Mouse (Mus musculus) granulocyte monocyte progenitor cell, adult 5-6 weeks (primary cell): ENCODE data around the gene Gulp1. TPM values are rescaled to one million over a fixed set of nuclear protein-coding genes. Genes with fewer than 3 reads are reported as not detected.
A peak's percentile ranks its signal among the peaks of the same experiment; 100 is the strongest.

ENCODE experiments used
- ATAC-seq: replicated peaks from 2 replicates; pipeline ENCODE4 v1.8.0; 2016; ENCODE audit warnings: mild to moderate bottlenecking, moderate TSS enrichment, inconsistent platforms; ENCODE audit not compliant: poor library complexity, severe bottlenecking
- total RNA-seq, 2 experiments: library from RNA; stranded (forward) in 1 of 2; stranded (reverse) in 1 of 2; fragments of 200-712, 200-1000 nt in 1 of 2; fragments of >200 nt in 1 of 2; fragmentation: Nextera tagmentation in 1 of 2; gene quantifications; 2 replicates each; pipeline ENCODE4 v1.2.3; 2014 to 2017

The Gulp1 gene
- 0.32 and 3.2 TPM in 2 replicates for total RNA-seq (2014; fragmentation: Nextera tagmentation)
- 0.56 TPM in 1 of 2 replicates, not detected in the other for total RNA-seq (2017)

- peak; percentile 75 for ATAC-seq
These were observed at the start of gene Gulp1 for GRCm38 (mm10) chr1:44551461-44552370. Gene Gulp1, plus strand, starts transcription at chr1:44551511.

GRCm38 (mm10) chr1:44550261-44550660 lies 1.1 kb upstream of the Gulp1 start:
- ATAC-seq, result no peak

GRCm38 (mm10) chr1:44552371-44552841 lies 1.1 kb downstream of the Gulp1 start:
- ATAC-seq, result peak; percentile 14; the same call in 1 of the 2 replicates

GRCm38 (mm10) chr1:44553166-44553898 lies 2.0 kb downstream of the Gulp1 start:
- ATAC-seq, result no peak

GRCm38 (mm10) chr1:44567431-44567830 lies 16.1 kb downstream of the Gulp1 start:
- no peak for ATAC-seq

- no peak for ATAC-seq
These were observed 17.0 kb downstream of the Gulp1 start for GRCm38 (mm10) chr1:44568296-44568695.

- no peak for ATAC-seq
These were observed 24.7 kb downstream of the Gulp1 start for GRCm38 (mm10) chr1:44576001-44576400.

GRCm38 (mm10) chr1:44576610-44577009 lies 25.3 kb downstream of the Gulp1 start:
- no peak for ATAC-seq

- ATAC-seq, result no peak
These were observed 29.1 kb downstream of the Gulp1 start for GRCm38 (mm10) chr1:44580390-44580789.

GRCm38 (mm10) chr1:44584886-44585385 lies 33.6 kb downstream of the Gulp1 start:
- peak; percentile 95 for ATAC-seq

GRCm38 (mm10) chr1:44591742-44592141 lies 40.4 kb downstream of the Gulp1 start:
- no peak for ATAC-seq

- no peak for ATAC-seq
These were observed 41.8 kb downstream of the Gulp1 start for GRCm38 (mm10) chr1:44593109-44593508.

- ATAC-seq, result no peak
These were observed 47.0 kb downstream of the Gulp1 start for GRCm38 (mm10) chr1:44598312-44598711.

- no peak for ATAC-seq
These were observed 62.2 kb downstream of the Gulp1 start for GRCm38 (mm10) chr1:44613294-44614041.

GRCm38 (mm10) chr1:44618751-44619150 lies 67.4 kb downstream of the Gulp1 start:
- ATAC-seq, result no peak

GRCm38 (mm10) chr1:44634481-44634880 lies 83.2 kb downstream of the Gulp1 start:
- ATAC-seq, result no peak

- no peak for ATAC-seq
These were observed 94.5 kb downstream of the Gulp1 start for GRCm38 (mm10) chr1:44645678-44646276.

- no peak for ATAC-seq
These were observed 127.7 kb downstream of the Gulp1 start for GRCm38 (mm10) chr1:44678974-44679373.

GRCm38 (mm10) chr1:44679415-44679814 lies 128.1 kb downstream of the Gulp1 start:
- ATAC-seq, result no peak

- ATAC-seq, result no peak
These were observed 131.2 kb downstream of the Gulp1 start for GRCm38 (mm10) chr1:44682556-44682955.
